Mouse (Mus musculus): Measurements from ENCODE around the gene Tm7sf2.

The Tm7sf2 gene

DNA sequence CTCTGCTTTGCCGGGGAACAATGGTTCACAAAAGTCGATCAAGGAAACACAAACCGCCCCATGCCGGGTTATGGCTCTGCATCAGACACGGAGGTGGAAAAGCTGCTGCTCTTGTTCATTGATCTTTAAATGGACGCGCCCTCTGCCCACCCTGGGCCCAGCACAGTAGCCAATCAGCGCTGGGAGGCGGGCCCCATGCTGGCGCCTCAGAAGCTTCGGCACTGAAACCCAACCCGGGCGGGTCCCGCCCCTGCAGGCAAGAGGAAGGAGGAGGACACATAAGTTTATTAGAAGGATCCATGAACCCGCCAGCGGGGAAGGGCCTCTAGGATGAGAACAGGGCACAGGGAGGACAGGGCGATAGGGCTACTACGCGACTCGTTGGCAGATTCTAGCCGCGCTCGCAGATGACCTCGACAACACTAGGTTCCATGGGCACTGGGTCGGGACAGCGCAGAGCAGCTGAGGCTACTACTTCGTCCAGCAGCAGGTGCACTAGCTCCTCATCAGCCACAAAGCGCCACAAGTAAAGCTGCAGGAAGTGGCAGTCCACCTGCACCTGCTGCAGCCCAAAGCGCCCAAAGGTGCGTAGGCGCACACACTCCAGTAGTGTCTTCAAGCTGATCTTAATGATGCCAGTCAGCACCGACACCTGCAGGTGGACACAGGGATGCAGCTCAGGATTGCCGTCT is at the start of gene Tm7sf2:
Gene Tm7sf2, minus strand, starts transcription at position 650 of the 692 bp plus-strand sequence.
- DNase-seq (ENCODE audit: low read depth), result no peak

DNA sequence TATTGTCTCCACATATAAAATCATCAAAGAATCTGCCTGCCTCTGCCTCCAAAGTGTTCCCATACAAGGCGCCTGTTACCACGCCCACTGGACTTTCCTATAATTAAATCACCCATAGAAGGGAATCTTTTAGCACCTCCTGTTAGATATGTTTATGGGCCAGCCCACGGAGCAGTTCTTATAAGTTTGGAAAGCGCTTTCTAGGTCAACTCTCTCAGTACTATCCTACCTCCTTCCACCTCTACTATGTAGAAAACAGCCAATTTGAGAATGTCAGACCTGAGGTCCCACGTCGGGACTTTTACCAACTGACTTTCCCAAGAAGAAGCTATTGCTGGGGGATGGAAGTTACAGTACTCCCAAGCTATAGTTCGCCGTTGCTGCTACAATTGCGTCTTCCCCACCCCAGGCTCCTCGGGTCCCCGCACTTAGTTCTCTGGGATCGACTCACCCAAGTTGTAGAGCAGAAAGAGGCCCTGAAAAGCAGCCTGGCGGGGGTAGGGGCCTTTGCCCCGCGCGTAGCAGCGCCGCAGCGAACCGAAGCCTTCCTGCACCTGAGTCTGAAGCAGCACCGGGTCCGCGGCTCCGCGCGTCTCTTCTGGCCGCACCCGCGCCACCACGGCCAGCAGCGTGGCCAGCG is 49.3 kb upstream of the Tm7sf2 start:
- DNase-seq (ENCODE audit: low read depth), result no peak

DNA sequence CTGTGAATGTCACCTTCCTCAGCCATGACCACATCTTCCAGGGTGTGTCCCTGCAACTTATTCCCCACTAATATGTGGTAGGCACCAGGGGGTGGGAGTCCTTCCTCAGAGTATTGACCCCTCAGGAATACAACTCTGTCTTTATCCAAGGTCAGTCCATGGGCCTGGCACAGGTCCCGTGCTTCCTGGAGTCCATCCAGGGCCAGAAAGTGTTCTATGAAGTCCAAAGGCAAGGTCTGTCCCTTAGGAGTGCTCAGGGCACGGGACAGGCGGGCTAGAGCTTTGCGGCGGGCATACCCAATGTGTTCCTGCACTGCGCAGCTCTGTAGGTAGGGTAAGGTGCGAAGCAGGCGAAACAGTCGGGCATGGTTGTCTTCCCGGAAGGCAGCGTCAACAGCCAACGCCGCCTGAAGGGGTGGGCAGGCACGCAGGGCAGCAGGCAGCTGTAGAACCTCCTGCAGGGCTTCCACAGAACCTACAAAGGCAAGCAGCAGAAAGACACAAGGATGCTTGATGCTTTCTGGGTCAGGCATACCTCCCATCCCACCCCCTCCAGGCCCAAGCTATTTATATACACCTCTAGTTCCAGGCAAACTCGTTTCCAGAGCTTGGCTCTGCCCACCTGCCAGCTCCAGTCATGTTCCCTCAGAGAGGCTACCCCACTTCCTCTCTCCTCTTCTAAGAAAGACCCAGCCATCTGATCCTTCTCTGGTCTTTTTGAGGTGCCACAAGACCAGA is 48.1 kb upstream of the Tm7sf2 start:
- no peak for DNase-seq (ENCODE audit: low read depth)

DNA sequence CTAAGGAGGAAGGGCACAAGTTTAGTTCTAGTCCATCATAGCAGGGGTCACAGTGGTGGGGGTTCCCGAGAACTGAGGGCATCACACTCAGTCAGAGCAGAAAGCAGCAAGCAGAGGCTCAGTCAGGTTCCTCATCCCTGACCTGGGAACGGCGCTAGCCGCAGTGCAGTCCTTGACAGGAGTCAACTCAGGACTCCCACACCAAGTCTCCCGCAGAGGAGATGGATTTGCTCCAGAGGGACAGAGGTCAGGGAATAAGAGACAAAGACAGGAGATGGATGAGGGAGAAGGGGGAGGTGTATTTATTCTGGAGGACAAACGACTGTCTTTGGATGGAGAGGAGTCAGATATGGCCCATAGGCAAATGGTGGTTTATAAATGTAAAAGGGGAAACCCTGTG is 44.9 kb upstream of the Tm7sf2 start:
- no peak for DNase-seq (ENCODE audit: low read depth)

DNA sequence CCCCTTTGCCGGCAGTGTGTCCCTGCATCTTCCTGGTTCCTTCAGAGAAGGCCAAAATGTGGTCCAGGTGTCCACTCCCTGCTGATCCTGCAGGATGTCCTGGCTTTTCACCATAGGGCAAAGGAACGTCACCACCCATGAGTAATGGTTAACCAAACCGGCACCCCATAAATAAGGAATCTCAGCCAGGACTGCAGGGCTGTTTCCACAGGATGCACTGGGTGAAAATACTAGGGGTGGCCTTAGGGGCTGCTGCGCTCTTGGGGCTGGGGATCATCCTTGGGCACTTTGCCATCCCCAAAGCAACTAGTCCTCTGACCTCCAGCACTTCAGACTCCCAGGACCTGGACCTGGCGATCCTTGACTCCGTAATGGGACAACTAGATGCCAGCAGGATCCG is 37.4 kb upstream of the Tm7sf2 start, which contains the start of gene Naaladl1:
Gene Naaladl1, plus strand, starts transcription at position 197 of the 400 bp plus-strand sequence.
- DNase-seq (ENCODE audit: low read depth), result no peak

GRCm38 (mm10) chr19:6104476-6104875 is 36.3 kb upstream of the Tm7sf2 start:
- no peak for DNase-seq (ENCODE audit: low read depth)

- DNase-seq (ENCODE audit: low read depth), result no peak
Measured at GRCm38 (mm10) chr19:6102169-6102853, 34.1 kb upstream of the Tm7sf2 start.

DNA sequence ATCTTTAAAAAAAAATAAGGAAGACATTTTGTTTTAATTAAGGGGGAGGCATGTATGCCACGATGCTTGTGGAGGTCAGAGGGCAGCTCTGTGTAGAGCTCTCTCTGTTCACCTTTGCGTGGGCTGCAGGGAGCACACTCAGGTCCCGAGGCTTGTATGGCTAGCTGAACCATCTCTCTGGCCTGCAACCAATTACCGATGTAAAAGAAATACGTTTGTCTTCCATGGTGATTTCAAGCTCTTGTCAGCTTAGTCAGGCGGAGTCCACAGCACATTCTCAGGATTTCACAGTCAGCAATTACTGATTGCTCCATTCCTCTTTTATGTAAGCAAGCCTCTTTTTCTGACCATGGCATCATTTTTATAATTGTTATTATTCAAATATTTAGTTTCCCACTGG is 33.0 kb upstream of the Tm7sf2 start:
- DNase-seq (ENCODE audit: low read depth), result no peak

DNA sequence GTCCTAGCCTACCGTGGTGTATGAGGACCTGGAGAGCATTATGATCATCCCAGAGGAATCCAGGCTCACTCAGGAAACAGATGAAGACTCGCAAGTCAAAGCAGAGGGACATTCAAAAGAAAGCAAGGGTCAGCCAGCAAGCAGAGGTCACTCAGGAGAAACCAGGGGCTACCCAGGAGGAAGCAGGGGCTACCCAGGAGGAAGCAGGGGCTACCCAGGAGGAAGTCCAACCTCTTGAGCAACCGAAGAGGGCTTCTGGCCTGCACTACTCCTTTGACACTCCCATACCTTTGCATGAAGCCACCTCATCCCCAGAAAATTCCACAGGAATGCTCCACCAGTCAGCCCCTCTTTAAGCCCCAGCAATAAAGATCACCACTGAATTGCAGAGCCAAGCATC is 29.7 kb upstream of the Tm7sf2 start:
- no peak for DNase-seq (ENCODE audit: low read depth)

- DNase-seq (ENCODE audit: low read depth), result no peak
Measured at GRCm38 (mm10) chr19:6094119-6094518, 25.9 kb upstream of the Tm7sf2 start, which contains the start of gene AC131692.1. Gene AC131692.1, plus strand, starts transcription at chr19:6094419.

GRCm38 (mm10) chr19:6088841-6089240 is 20.7 kb upstream of the Tm7sf2 start:
- no peak for DNase-seq (ENCODE audit: low read depth)

DNA sequence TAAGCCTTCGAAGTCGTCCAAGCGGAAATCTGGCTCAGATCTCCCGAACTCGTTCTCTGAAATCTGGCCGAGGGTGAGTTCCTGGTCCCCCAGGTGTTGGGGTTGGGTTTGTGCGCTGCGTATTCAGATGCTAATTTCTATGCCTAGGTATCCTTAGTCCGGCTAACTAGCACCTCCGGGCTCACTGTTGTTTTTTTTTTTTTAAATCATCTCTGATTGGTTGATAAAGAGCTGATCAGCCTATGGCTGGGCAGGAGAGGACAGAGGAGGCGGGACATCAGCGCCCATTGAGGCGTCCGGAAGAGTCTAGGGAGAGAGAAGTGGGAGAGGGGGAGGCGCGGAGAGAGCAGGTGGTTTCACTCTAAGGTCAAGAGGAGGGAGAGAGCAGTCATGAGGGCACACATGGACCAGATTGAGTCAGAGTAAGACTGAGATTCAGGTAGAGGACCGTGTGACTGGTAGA is 17.3 kb upstream of the Tm7sf2 start:
- DNase-seq (ENCODE audit: low read depth), result no peak

- DNase-seq (ENCODE audit: low read depth), result peak; percentile 92
Measured at GRCm38 (mm10) chr19:6084478-6085248, 16.5 kb upstream of the Tm7sf2 start, which contains the start of the genes Zfpl1 and Cdca5. Gene Zfpl1, minus strand, starts transcription at chr19:6084956. Gene Cdca5, plus strand, starts transcription at chr19:6084983.

DNA sequence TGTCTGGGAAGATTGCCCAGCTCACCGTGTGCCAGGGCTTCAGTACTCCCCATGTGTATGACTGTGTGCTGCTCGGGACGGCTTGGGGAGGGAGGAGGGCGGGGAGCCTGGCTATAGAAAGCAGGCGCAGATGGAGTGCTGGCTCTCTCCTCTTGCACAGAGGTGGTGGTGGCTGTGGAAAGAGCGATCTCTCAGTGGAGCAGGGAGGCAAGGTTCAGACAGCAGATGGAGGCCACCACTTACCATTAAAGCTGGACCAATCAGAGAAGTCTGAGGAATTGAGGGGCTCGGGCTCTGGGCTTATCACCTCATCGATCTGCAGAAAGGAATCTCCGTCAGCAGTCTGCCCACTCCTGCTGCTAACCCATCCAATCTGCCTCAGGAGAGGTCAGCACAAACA is 14.0 kb upstream of the Tm7sf2 start, which contains the start of gene Gm28374:
Gene Gm28374, minus strand, starts transcription at position 101 of the 400 bp plus-strand sequence.
- no peak for DNase-seq (ENCODE audit: low read depth)

- no peak for DNase-seq (ENCODE audit: low read depth)
Measured at GRCm38 (mm10) chr19:6079983-6080480, 11.9 kb upstream of the Tm7sf2 start, which contains the start of gene Tmem262. Gene Tmem262, plus strand, starts transcription at chr19:6080033.

DNA sequence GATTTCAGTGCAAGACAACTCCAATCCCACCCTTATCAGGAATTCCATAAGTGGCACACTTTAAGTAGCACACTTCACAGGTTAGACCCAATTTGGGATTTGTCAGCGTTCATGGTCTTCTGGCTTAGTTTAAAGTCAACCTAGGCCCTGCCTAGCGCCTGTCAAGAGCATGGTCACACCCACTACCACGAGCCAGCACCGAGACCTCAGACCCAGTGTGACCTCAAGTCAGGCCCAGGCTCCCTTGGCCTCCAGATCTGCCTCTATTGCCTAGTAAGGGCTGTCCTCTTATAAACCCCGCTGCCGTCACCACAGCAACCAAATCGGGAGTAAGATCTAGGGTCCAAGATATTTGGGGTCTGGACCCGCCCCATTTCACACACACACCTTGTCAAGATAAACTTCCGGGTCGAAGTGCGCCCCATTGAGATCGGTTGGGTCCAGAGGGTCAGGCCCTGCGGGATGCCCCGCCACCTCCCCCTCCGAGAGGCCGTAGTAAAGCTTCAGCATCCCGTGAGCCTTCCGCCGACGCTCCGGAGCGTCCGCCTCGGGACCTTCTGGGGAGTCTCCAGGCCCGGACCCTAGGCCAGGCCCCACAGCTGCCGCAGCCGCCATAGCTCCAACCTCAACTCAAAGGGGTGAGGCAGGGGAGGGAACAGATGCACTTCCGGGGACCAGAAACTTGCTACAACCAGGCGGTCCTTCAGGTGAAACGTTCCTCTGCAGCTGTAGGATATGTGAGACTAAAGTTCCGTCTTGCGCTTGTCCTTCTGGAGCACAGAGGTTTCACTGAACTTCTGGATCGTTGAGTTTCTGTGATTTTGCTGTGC is 8.6 kb upstream of the Tm7sf2 start, which contains the start of gene Vps51:
Gene Vps51, minus strand, starts transcription at position 668 of the 830 bp plus-strand sequence.
- DNase-seq (ENCODE audit: low read depth), result peak; percentile 87

DNA sequence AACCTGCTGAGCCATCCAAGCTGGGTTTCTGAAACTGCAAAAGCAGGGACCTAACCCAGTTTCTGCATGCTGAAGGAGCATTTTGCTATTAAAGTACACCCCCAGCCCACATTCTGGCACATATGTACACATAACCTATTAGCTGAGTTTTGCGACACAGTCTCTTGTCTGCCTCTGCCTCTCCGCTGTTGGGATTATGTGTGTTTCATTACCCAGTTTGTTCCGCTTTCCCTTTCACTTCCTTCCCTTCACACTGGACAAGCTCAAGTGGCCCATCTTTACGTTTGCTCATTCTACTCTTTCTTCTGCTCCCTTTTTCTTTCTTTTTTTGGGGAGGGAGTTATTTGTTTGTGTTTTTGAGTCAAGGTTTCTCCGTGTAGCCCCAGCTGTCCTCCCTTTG is 5.7 kb upstream of the Tm7sf2 start:
- DNase-seq (ENCODE audit: low read depth), result no peak

DNA sequence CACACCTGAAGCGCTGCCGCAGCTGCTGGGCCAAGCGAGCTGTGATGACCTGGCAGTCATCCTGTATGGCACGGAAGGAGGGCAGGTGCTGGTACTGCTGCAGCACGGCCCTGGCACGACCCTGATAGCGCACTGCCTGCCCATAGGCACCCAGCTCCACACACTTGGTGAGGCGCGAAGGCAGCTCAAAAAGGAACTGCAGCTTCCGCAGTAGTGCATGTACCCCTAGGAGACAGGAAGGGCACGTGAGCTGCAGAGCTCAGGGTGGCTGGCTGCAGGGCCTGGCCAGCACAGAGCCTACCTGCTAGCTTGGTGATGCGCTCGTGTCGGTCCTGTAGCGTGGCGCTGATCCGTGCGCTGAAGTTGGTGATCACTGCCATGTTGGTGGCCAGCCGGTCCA is 3.1 kb upstream of the Tm7sf2 start:
- DNase-seq (ENCODE audit: low read depth), result no peak

DNA sequence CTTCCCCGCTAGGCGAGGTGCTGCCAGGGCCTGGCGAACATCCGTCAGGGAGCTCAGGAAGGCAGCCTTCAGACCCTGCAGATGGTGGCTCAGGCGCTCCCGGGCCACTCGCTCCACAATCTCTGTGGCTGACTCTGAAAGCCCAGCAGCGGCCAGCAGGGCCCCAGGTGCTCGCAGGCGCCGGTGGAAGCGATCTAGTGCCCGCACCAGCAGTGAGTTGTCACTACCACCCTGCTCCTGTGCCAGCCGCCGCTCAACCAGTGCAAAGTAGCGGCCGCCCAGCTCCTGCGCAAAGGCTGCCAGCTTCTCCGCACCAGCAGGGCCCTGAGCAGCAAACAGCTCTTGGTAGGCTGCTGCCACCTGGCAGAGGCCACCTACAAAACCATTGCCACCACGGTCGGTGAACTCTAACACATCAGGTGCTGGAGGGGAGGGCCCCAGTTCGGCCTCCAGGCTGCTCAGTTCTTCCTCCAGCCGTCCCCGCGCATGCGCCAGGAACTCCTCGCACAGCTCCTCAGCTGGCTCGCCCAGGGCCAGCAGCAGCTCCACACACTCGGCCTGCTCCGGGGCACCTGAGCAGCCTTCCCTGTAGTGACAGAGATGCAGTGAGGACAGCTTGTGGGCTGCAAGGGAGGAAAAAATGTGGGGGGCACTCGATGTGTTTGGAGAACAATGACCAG is 2.5 kb upstream of the Tm7sf2 start:
- no peak for DNase-seq (ENCODE audit: low read depth)
